Mouse (Mus musculus) spleen, adult 12 weeks (tissue): ENCODE data around the gene Polr2c.

Source experiments
- DNase-seq: peaks from one replicate; pipeline ENCODE4 v3.0.0; 2022; ENCODE audit warnings: low spot score

The Polr2c gene

GRCm38 (mm10) chr8:94880742-94881141, 23.5 kb downstream of the Polr2c start:
- no peak for DNase-seq

- DNase-seq, result no peak
These were observed 31.3 kb downstream of the Polr2c start for GRCm38 (mm10) chr8:94888383-94889036.

GRCm38 (mm10) chr8:94892917-94893316, 35.7 kb downstream of the Polr2c start:
- DNase-seq, result no peak

- DNase-seq, result peak; percentile 66
These were observed 42.0 kb downstream of the Polr2c start for GRCm38 (mm10) chr8:94899262-94899661.

GRCm38 (mm10) chr8:94900617-94901016, 43.4 kb downstream of the Polr2c start:
- DNase-seq, result no peak

GRCm38 (mm10) chr8:94901031-94901430, 43.8 kb downstream of the Polr2c start:
- DNase-seq, result no peak

- no peak for DNase-seq
These were observed 46.5 kb downstream of the Polr2c start for GRCm38 (mm10) chr8:94903709-94904108.

GRCm38 (mm10) chr8:94904450-94905175, 47.4 kb downstream of the Polr2c start:
- DNase-seq, result no peak

GRCm38 (mm10) chr8:94907591-94908300, 50.5 kb downstream of the Polr2c start:
- no peak for DNase-seq

GRCm38 (mm10) chr8:94908847-94909246, 51.6 kb downstream of the Polr2c start:
- DNase-seq, result peak; percentile 75

GRCm38 (mm10) chr8:94913061-94913660, 55.9 kb downstream of the Polr2c start:
- no peak for DNase-seq

GRCm38 (mm10) chr8:94914256-94914655, 57.0 kb downstream of the Polr2c start:
- no peak for DNase-seq

- no peak for DNase-seq
These were observed 57.5 kb downstream of the Polr2c start for GRCm38 (mm10) chr8:94914701-94915101.

- DNase-seq, result no peak
These were observed 59.2 kb downstream of the Polr2c start for GRCm38 (mm10) chr8:94916311-94916959.

- no peak for DNase-seq
These were observed 59.7 kb downstream of the Polr2c start for GRCm38 (mm10) chr8:94916960-94917324.

- peak; percentile 57 for DNase-seq
These were observed 60.1 kb downstream of the Polr2c start for GRCm38 (mm10) chr8:94917352-94917751.

GRCm38 (mm10) chr8:94917851-94918495, 60.7 kb downstream of the Polr2c start, which contains the start of gene Ccdc102a:
Gene Ccdc102a (minus strand): TSS chr8:94918098.
- no peak for DNase-seq

GRCm38 (mm10) chr8:94919256-94919655, 62.0 kb downstream of the Polr2c start:
- DNase-seq, result no peak

GRCm38 (mm10) chr8:94922176-94922575, 64.9 kb downstream of the Polr2c start:
- no peak for DNase-seq

- no peak for DNase-seq
These were observed 65.4 kb downstream of the Polr2c start for GRCm38 (mm10) chr8:94922602-94923001.
